Mouse (Mus musculus): ENCODE measurements around the gene Mbl1.

DNA sequence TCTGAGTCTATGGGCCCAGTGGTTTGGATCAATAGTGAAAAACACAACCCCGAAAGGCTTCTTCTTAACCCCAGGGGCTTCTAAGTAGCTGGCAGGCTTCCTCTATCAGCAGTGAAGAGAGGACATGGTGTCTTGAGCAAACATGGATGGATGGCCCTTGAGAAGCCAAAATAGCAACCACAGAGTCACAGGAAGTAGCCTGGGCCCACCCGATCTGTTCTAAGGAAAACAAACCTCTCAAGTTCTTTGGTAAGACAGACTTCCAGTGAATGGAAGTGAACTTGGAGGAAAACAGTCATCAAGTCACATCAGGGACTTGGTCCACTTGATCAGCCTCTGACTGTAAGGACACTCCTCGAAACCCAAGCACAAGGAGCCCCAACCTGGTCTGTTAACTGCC is 4.3 kb upstream of the Mbl1 start:
- TF ChIP-seq TAL1 (IDR thresholded peaks at IDR 0.05; ENCODE audit: low read length) (no peak), GATA1 (IDR thresholded peaks at IDR 0.05; ENCODE audit: low read length) (no peak)

Data from erythroblast, embryonic 14.5 days (primary cell).